Mouse (Mus musculus): ENCODE results near the gene Rfx3.

DNA sequence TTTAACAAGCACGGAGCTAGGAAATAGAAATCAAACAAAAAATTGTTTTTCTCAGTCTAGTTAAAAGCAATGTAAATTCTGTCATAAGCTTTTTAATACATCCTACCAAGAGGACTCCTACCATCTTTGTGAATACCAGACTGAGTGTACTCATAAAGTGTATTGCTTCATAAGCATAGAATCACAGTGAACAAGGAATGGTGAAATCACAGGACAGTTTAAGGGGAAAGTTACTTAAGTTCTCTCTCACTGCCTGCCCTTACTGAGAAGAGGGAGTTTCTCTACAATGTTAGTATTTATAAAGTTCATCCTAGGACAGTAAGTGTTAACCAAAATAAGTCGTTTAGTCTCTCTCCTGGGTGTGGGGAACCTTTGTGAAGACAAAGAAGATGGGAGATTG is 133.5 kb downstream of the Rfx3 start:
- TF ChIP-seq CTCF (IDR thresholded peaks at IDR 0.05), result no peak
- TF ChIP-seq EP300 (IDR thresholded peaks at IDR 0.05), result no peak

Measured in lung, postnatal 0 days (tissue).